Mouse (Mus musculus) cerebellum, adult 2 months (tissue): Measurements from ENCODE around the gene Bach2. TPM values are rescaled to one million over a fixed set of nuclear protein-coding genes. Genes with fewer than 3 reads are reported as not detected.

Source experiments
- DNase-seq, 2 experiments: peaks; one replicate each; pipeline ENCODE4 v3.0.0; 2021
- H3K27ac ChIP-seq: fragments of 200-500 bp; 2 replicates; pipeline ENCODE4 v1.5.1; 2012; ENCODE audit warnings: low read length, control low read depth, inconsistent platforms; ENCODE audit not compliant: insufficient read depth
- H3K27me3 ChIP-seq: fragments of 200-500 bp; 2 replicates; pipeline ENCODE4 v1.6.1; 2012; ENCODE audit warnings: inconsistent platforms, mild to moderate bottlenecking, low read length, moderate library complexity; ENCODE audit not compliant: control insufficient read depth, insufficient read depth
- H3K4me1 ChIP-seq: fragments of 200-500 bp; 2 replicates; pipeline ENCODE4 v1.6.1; 2011; ENCODE audit warnings: low read length; ENCODE audit not compliant: control insufficient read depth, insufficient read depth
- H3K4me3 ChIP-seq: fragments of 200-500 bp; replicated peaks from 2 replicates; pipeline ENCODE3; 2011; ENCODE audit warnings: mild to moderate bottlenecking, low read depth, low read length, control low read depth; ENCODE audit not compliant: insufficient read depth
- CTCF ChIP-seq: fragments of 200-500 bp; IDR thresholded peaks from 2 replicates; pipeline ENCODE4 v1.5.1; 2011; ENCODE audit warnings: low read depth, mild to moderate bottlenecking, control low read depth, low read length, moderate library complexity, borderline replicate concordance; ENCODE audit not compliant: insufficient read depth
- POLR2A ChIP-seq: fragments of 200-500 bp; IDR thresholded peaks from 2 replicates; pipeline ENCODE4 v1.6.1; 2011; ENCODE audit warnings: low read length, control low read depth, borderline replicate concordance; ENCODE audit not compliant: insufficient read depth
- WGBS: fragments of 180-500 bp; shearing (Covaris S2); methylation state at CpG from one replicate; pipeline ENCODE4 v1.1.7; 2018; 5-methylcytosine and 5-hydroxymethylcytosine counted together
- polyA plus RNA-seq: library from polyadenylated mRNA; depleted of rRNA; stranded (reverse); fragments of >200 nt; gene quantifications from 2 replicates; pipeline ENCODE4 v1.2.3, GENCODE M21; 2012

The Bach2 gene
- polyA plus RNA-seq, 1 experiment: 4.7 TPM

DNA sequence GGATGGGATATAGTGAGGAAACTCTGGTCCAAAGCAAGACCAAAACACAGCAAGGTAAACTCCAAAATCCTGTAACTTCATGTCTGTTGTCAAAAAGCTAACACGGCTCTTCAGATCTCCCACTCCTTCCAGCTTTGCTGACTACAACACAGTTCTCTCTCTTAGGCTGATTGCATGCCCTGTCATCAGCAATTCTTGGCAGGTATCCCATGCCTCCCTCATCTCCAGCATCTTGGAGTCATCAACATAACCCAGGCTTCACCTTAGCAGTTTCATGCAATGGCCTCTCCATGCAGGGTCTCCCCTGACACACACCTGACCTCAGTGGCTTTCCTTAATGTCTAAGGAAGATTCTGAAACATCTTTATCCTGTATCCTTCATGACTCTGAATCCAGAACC, 310.5 kb downstream of the Bach2 start:
- no peak overlapping the region for H3K4me3 ChIP-seq
- H3K27ac ChIP-seq: no peak overlapping the region
- no peaks in the 10 kb centered on the region for H3K27me3 ChIP-seq
- 68% methylated on average over 1 of the region's 1 CpGs for WGBS
- no peaks in the 10 kb centered on the region for H3K4me1 ChIP-seq
- DNase-seq: no peak
- TF ChIP-seq CTCF: no peak
- TF ChIP-seq POLR2A: no peak

- DNase-seq: no peak
- H3K4me3 ChIP-seq: no peak overlapping the region
- 64% methylated on average over 4 of the region's 4 CpGs for WGBS
- no peaks in the 10 kb centered on the region for H3K4me1 ChIP-seq
- no peaks in the 10 kb centered on the region for H3K27me3 ChIP-seq
- peak; percentile 50; the same call in 1 of the 2 replicates for TF ChIP-seq CTCF
- TF ChIP-seq POLR2A: no peak
- H3K27ac ChIP-seq: no peak overlapping the region
These were observed 312.7 kb downstream of the Bach2 start for GRCm38 (mm10) chr4:32551337-32551736.

GRCm38 (mm10) chr4:32555506-32555905, 316.9 kb downstream of the Bach2 start:
- WGBS: 94% methylated on average over 7 of the region's 7 CpGs
- H3K4me3 ChIP-seq: no peak overlapping the region
- TF ChIP-seq CTCF: no peak
- no peak for DNase-seq
- no peaks in the 10 kb centered on the region for H3K4me1 ChIP-seq
- H3K27me3 ChIP-seq: no peaks in the 10 kb centered on the region
- no peak overlapping the region for H3K27ac ChIP-seq

DNA sequence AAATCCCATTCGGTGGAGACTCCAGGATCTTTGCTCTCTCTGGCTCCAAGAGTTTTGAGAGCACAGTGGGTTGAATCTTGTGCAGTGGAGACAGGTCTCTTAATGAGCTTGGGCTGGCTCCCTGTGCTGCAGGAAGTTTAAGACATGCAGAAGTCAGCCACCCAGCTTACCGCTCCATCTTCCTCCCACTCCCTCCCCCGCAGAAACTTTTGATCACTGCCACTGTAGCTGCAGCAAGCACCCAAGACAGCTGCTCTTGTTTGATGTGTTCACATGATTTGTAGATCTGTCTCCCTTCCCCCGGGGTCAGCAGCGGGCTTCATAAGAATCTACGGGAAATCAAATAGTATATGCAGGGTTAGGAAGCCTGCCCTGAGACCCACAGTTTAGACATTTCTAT, 321.6 kb downstream of the Bach2 start:
- Histone ChIP-seq H3K4me1 (peaks cover 7% of the 10 kb centered on the region; the same call in 1 of the 2 replicates), H3K27ac (no peak overlapping the region), H3K27me3 (no peaks in the 10 kb centered on the region), H3K4me3 (no peak overlapping the region)
- DNase-seq: no peak
- TF ChIP-seq POLR2A (no peak), CTCF (no peak)
- WGBS: 49% methylated on average over 6 of the region's 6 CpGs

- Histone ChIP-seq H3K27me3 (no peaks in the 10 kb centered on the region), H3K27ac (peak overlapping the region; percentile 31; the same call in 1 of the 2 replicates), H3K4me3 (no peak overlapping the region), H3K4me1 (peaks cover 7% of the 10 kb centered on the region; the same call in 1 of the 2 replicates)
- peak in 1 of 2 experiments; percentile 42 for DNase-seq
- 61% methylated on average over 8 of the region's 8 CpGs for WGBS
- TF ChIP-seq CTCF (peak; percentile 37; the same call in 1 of the 2 replicates), POLR2A (no peak)
These were observed 322.3 kb downstream of the Bach2 start for GRCm38 (mm10) chr4:32560724-32561554.

DNA sequence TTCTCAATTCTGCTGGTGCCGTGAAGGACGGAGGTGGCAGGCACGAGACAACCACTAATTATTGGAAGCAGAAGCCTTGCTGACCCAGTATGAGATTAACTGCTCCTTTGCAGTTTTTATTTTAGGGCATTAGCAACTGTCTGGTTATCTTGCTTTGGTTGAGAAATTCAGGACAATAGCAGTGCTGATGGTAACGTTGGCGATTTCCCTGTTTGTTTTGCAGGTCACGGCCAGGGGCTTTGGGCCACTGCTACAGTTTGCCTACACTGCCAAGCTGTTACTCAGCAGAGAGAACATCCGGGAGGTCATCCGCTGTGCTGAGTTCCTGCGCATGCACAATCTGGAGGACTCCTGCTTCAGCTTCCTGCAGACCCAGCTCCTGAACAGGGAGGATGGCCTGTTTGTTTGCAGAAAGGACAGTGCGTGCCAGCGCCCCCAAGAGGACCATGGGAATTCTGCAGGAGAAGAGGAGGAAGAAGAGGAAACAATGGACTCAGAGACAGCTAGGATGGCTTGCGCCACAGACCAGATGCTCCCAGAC, 323.0 kb downstream of the Bach2 start:
- Histone ChIP-seq H3K27me3 (no peaks in the 10 kb centered on the region), H3K27ac (peak overlapping the region; percentile 31), H3K4me3 (no peak overlapping the region), H3K4me1 (peaks cover 7% of the 10 kb centered on the region; the same call in 1 of the 2 replicates)
- TF ChIP-seq CTCF (peak; percentile 51; the same call in 1 of the 2 replicates), POLR2A (no peak)
- DNase-seq: peak; percentile 69 to 72
- 36% methylated on average over 12 of the region's 12 CpGs for WGBS

- H3K4me3 ChIP-seq: no peak overlapping the region
- 57% methylated on average over 35 of the region's 35 CpGs for WGBS
- no peak overlapping the region for H3K27ac ChIP-seq
These were observed 323.9 kb downstream of the Bach2 start for GRCm38 (mm10) chr4:32562319-32563115.

More at GRCm38 (mm10) chr4:32562319-32563115, 323.9 kb downstream of the Bach2 start:
- TF ChIP-seq CTCF: no peak
- TF ChIP-seq POLR2A: no peak
- Histone ChIP-seq H3K4me1 (peaks cover 7% of the 10 kb centered on the region; the same call in 1 of the 2 replicates), H3K27me3 (no peaks in the 10 kb centered on the region)
- DNase-seq: peak; percentile 26 to 29
